Mouse (Mus musculus) left cerebral cortex, adult 6 months (tissue): ENCODE measurements around the gene Rnaseh2b. TPM values are rescaled to one million over a fixed set of nuclear protein-coding genes. Genes with fewer than 3 reads are reported as not detected.

Experiments
- long read RNA-seq, 2 experiments: library from polyadenylated mRNA; unstranded; transcript quantifications; one replicate each; pipeline ENCODE4 v2.0.0; 2019 to 2020
- polyA plus RNA-seq: library from polyadenylated mRNA; unstranded; fragments of <200 nt; fragmentation: Nextera tagmentation; gene quantifications from 2 replicates; pipeline ENCODE4 v1.2.3, GENCODE M21; 2021

The Rnaseh2b gene
- 19.5 and 21.0 TPM in 2 replicates for polyA plus RNA-seq
- long read RNA-seq, experiment 1, transcript Rnaseh2b-201 (11 exons, 1,494 nt) = major isoform, 14 of 23 reads
- long read RNA-seq, experiment 1, partial matches to known transcripts = 1 of 23 reads
- long read RNA-seq, experiment 1, other reads (novel, unspliced or antisense) = 8 of 23 reads
- long read RNA-seq, experiment 2, transcript Rnaseh2b-201 (11 exons, 1,494 nt) = major isoform, 12 of 17 reads
- long read RNA-seq, experiment 2, partial matches to known transcripts = 2 of 17 reads
- long read RNA-seq, experiment 2, other reads (novel, unspliced or antisense) = 3 of 17 reads

GRCm38 (mm10) chr14:62292488-62293339, at the start of gene Rnaseh2b, which contains the start of gene Dleu7:
Gene Rnaseh2b (plus strand): TSS chr14:62292589.
Gene Dleu7 (minus strand): TSS chr14:62293047.

Other genes with a start within 250 kb of the Rnaseh2b start
- 4.4 and 13.3 TPM in 2 replicates for gene Dleu7, start 458 bp downstream of the Rnaseh2b start, polyA plus RNA-seq
- gene Gucy1b2, start 163.7 kb downstream of the Rnaseh2b start, polyA plus RNA-seq = 0.23 and 0.31 TPM in 2 replicates